Mouse (Mus musculus): ENCODE results near the gene Cngb1. TPM values are rescaled to one million over a fixed set of nuclear protein-coding genes. Genes with fewer than 3 reads are reported as not detected.

Gene Cngb1
- polyA plus RNA-seq, 1 experiment from 2014 or later, result 0.04 TPM

DNA sequence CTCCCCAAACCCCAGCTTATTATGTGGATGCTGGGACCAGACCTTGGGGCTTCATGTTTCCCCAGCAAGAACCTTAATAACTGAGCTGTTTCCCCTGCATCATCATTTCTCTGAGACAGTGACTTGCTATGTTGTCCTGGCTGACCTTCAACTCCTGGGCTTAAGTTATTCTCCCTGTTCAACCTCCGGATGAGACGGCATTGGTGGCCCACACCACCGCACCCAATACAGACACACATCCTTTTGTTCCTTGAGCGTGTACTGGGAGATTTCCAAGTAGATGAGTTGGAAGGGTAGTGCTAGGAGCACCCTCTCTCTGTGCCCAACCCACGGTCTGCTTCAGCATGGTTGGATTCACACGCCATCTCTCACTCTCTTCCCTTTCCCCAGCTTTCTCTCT lies 7.5 kb upstream of the Cngb1 start:
- no peak overlapping the region for H3K27ac ChIP-seq
- DNase-seq (ENCODE audit: low spot score), result no peak
- no peak overlapping the region for H3K4me3 ChIP-seq
- H3K36me3 ChIP-seq, result no peaks in the 10 kb centered on the region
- WGBS, result 91% methylated on average over 6 of the region's 6 CpGs
- H3K4me1 ChIP-seq, result no peaks in the 10 kb centered on the region
- peaks cover 6% of the 10 kb centered on the region; the same call in 1 of the 2 replicates for H3K27me3 ChIP-seq (ENCODE audit: low read depth, poor library complexity, severe bottlenecking)
- no peaks in the 10 kb centered on the region for H3K9me3 ChIP-seq (replicated peaks)

DNA sequence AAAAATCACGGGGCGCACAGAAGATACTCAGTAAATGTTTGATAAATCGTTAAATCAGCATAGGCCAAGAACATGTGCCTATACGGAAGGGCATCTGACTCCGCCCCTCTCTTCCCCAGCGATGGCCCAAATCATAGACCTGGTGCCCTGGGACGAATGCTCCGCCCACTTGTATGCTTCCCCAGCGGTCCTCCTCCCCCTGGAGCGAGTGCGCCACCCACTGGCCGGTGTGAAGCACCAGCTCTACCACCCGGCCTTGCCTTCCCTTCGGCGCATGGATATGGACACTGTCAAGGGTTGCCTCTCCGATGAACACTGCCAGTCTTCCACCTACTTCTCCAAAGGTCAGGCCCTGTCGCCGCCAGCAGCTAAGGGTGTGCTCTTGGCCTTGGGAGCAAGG lies 6.5 kb upstream of the Cngb1 start:
- H3K36me3 ChIP-seq, result no peaks in the 10 kb centered on the region
- H3K4me1 ChIP-seq, result no peaks in the 10 kb centered on the region
- 70% methylated on average over 18 of the region's 18 CpGs for WGBS
- H3K4me3 ChIP-seq, result no peak overlapping the region
- no peak overlapping the region for H3K27ac ChIP-seq
- DNase-seq (ENCODE audit: low spot score), result peak; percentile 37
- H3K9me3 ChIP-seq (replicated peaks), result no peaks in the 10 kb centered on the region
- no peaks in the 10 kb centered on the region for H3K27me3 ChIP-seq (ENCODE audit: low read depth, poor library complexity, severe bottlenecking)

DNA sequence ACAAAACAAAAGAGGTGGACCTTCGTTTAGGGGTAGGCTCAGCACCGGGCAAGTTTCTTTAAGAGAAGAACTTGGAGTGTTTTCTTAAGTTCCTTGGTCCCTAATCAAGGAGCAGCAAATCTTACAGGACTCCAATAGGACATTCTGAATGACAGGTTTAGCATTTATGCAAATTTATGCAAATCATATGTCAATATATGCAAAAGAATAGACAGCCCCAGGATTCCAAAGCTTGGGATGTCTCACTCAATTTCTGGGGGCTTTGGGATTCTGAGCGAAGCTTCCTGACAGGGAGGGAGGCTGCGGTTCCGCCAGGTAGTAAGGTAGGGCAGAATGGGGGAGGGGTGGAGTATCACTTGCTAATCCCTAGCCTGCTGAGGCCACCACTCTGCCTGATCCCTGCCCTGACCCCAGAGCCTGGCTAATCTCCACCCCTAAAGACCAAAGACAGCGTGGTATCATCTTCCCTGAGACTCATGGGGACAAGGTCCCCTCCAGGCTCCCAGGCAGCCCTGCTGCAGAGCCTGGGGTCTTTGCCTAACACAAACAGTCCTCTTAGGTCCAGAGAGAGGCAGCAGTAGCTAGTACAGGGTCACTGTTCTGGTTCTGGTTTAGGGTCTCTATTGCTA lies 4.1 kb upstream of the Cngb1 start, which contains the start of gene Tepp:
Tepp (plus strand) TSS at position 225 of the 629 bp plus-strand sequence.
- H3K4me1 ChIP-seq, result peaks cover 6% of the 10 kb centered on the region; the same call in 1 of the 2 replicates
- H3K4me3 ChIP-seq, result no peak within 1 kb of the TSS
- H3K27ac ChIP-seq, result no peak within 1 kb of the TSS
- no peaks in the 10 kb centered on the region for H3K9me3 ChIP-seq (replicated peaks)
- DNase-seq (ENCODE audit: low spot score), result no peak
- H3K36me3 ChIP-seq, result no peaks in the 10 kb centered on the region
- 24% methylated on average over 6 of the region's 6 CpGs for WGBS
- H3K27me3 ChIP-seq (ENCODE audit: low read depth, poor library complexity, severe bottlenecking), result no peaks in the 10 kb centered on the region

DNA sequence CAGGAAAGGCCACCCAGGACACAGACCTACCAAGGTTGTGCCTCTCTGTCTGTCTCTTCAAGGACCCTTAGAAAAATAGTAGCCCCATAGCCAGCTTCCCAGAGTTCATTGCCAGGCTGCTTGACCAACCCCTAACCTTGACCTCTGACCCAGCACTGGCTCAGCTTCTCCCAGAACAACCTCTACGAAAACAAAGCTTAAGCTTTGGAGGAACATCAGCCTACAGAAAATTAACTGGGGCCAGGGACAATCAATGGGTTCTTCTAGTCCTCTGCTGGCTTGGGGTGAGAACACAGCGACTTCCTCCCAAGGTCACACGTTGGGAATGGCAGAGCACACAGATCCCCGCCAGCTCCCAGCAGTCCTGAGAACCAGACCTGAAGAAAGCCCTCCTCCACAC lies 859 bp downstream of the Cngb1 start:
- H3K27ac ChIP-seq, result no peak overlapping the region
- H3K4me3 ChIP-seq, result no peak overlapping the region

DNA sequence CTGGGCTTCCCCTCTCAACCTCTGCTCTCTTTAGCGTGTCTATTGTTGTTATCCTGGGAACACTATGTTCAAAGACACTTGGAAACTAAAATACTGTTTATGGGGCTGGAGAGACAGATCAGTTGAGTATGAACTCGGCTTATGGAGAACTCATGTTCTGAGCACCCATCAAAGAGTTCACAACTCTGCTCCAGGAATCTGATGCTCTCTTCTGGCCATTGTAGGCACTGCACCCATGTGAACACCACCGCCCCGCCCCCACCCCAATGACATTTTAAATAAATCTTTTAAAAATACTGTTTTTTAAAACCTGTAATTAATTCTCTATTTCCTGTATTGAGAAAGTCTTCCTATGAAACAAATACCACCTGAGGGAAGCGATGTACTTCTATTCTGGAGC lies 4.0 kb downstream of the Cngb1 start:
- Histone ChIP-seq H3K27me3 (ENCODE audit: low read depth, poor library complexity, severe bottlenecking) (no peaks in the 10 kb centered on the region), H3K27ac (no peak overlapping the region), H3K9me3 (replicated peaks) (no peaks in the 10 kb centered on the region), H3K36me3 (no peaks in the 10 kb centered on the region), H3K4me1 (peaks cover 6% of the 10 kb centered on the region; the same call in 1 of the 2 replicates), H3K4me3 (no peak overlapping the region)
- DNase-seq (ENCODE audit: low spot score), result no peak
- 24% methylated on average over 5 of the region's 5 CpGs for WGBS

More for the DNA sequence above, 859 bp downstream of the Cngb1 start:
- no peak for DNase-seq (ENCODE audit: low spot score)
- Histone ChIP-seq H3K9me3 (replicated peaks) (no peaks in the 10 kb centered on the region), H3K36me3 (no peaks in the 10 kb centered on the region), H3K27me3 (ENCODE audit: low read depth, poor library complexity, severe bottlenecking) (no peaks in the 10 kb centered on the region), H3K4me1 (peaks cover 6% of the 10 kb centered on the region; the same call in 1 of the 2 replicates)
- 69% methylated on average over 4 of the region's 4 CpGs for WGBS

DNA sequence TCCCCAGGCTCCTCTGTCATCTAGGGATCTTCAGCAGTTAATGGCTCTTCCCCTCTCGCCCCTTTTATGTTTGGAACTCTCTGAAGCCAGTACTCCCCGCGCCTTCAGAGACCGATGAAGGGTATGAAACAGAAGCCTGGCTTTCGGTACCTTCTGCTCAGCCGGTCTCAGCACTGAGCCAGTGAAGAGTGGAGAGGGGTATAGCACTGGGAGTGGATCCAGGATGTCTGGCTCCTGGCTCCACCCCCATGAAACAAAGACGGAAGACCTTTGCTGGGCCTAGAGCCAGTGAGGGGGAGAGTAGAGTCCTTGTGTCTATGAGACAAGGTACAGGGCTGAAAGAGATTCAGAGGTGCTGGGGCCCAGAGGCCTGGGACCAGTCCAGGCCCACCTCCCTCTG lies 12.5 kb downstream of the Cngb1 start:
- Histone ChIP-seq H3K4me1 (peaks cover 7% of the 10 kb centered on the region; the same call in 1 of the 2 replicates), H3K27me3 (ENCODE audit: low read depth, poor library complexity, severe bottlenecking) (no peaks in the 10 kb centered on the region), H3K4me3 (no peak overlapping the region), H3K36me3 (no peaks in the 10 kb centered on the region), H3K9me3 (replicated peaks) (no peaks in the 10 kb centered on the region), H3K27ac (no peak overlapping the region)
- WGBS, result 77% methylated on average over 7 of the region's 7 CpGs
- no peak for DNase-seq (ENCODE audit: low spot score)

DNA sequence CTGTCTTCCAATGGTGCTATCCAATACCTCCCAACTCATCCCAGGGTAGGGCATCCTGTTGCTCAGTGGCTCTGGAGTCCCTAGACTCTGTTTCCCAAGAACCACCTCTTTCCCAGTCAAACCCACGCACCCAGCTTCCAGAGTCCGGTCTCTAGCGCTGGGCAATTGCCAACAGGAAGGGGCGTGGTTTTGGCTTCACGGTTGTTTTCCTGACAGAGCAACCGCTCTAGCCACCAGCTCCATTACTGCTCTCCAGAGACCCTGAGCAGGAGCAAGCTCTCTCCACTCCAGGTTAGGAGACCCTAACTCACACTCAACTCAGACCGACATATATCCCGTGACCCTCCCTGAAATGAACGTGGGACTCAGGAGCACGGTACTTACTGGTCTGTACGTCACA lies 13.2 kb downstream of the Cngb1 start:
- H3K4me3 ChIP-seq, result no peak overlapping the region
- 81% methylated on average over 11 of the region's 11 CpGs for WGBS
- H3K9me3 ChIP-seq (replicated peaks), result no peaks in the 10 kb centered on the region
- no peaks in the 10 kb centered on the region for H3K27me3 ChIP-seq (ENCODE audit: low read depth, poor library complexity, severe bottlenecking)
- no peak for DNase-seq (ENCODE audit: low spot score)
- H3K27ac ChIP-seq, result no peak overlapping the region; the same call in 1 of the 2 replicates
- H3K4me1 ChIP-seq, result peaks cover 7% of the 10 kb centered on the region; the same call in 1 of the 2 replicates
- no peaks in the 10 kb centered on the region for H3K36me3 ChIP-seq

DNA sequence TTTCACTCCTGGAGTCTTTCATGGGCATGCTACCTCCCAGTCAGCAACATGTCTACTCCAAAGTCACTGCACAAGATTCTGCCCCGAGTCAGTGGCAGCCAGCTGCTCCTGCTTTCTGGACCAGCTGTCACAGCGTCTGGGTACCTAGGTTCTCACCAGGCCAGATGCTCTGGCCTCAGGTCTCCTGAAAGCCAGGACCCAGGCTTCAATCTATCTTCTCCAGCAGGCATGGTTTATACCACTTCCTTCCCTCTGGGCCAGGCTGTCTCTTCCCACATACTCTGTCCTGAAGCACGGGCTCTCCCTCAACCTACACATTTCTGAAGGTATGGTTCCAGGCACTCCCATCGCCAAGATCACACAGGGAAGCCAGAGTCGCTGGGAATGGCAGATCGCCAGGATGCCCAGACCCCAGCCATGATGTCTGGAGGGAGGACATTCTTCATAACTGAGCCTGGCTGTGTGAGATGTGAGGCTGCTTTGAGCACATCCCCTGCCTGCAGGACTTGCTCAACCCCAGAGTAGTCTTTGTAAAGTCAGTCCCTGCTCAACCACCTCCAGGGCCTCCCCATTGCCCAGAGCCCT lies 17.2 kb downstream of the Cngb1 start:
- no peaks in the 10 kb centered on the region for H3K9me3 ChIP-seq (replicated peaks)

DNA sequence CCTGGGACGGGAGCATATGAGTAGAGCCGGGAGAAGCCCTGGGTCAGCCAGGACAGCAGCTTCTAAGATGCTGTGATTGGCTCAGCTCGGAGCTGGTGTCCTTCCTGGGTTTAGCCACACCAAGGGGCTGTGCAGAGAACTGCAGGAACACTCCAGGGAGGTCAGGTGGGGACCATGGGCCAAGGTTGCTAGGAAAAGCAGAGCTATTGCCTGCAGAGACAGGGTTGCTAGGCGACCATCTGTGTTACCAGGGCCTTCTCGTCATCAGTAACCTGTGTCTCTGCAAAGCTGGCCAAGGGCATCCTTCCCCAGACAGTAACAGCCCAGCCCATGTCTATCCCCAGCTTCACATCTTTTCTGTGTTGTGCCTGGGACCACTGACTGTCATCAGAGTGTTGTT lies 24.9 kb downstream of the Cngb1 start:
- Histone ChIP-seq H3K4me3 (no peak overlapping the region), H3K27me3 (ENCODE audit: low read depth, poor library complexity, severe bottlenecking) (no peaks in the 10 kb centered on the region), H3K36me3 (no peaks in the 10 kb centered on the region), H3K9me3 (replicated peaks) (no peaks in the 10 kb centered on the region), H3K27ac (no peak overlapping the region), H3K4me1 (no peaks in the 10 kb centered on the region)
- no peak for DNase-seq (ENCODE audit: low spot score)
- WGBS, result 80% methylated on average over 5 of the region's 5 CpGs

More for the DNA sequence above, 17.2 kb downstream of the Cngb1 start:
- Histone ChIP-seq H3K27me3 (ENCODE audit: low read depth, poor library complexity, severe bottlenecking) (no peaks in the 10 kb centered on the region), H3K36me3 (no peaks in the 10 kb centered on the region), H3K4me3 (no peak overlapping the region), H3K27ac (no peak overlapping the region), H3K4me1 (peaks cover 7% of the 10 kb centered on the region; the same call in 1 of the 2 replicates)
- no peak for DNase-seq (ENCODE audit: low spot score)
- 76% methylated on average over 6 of the region's 6 CpGs for WGBS

DNA sequence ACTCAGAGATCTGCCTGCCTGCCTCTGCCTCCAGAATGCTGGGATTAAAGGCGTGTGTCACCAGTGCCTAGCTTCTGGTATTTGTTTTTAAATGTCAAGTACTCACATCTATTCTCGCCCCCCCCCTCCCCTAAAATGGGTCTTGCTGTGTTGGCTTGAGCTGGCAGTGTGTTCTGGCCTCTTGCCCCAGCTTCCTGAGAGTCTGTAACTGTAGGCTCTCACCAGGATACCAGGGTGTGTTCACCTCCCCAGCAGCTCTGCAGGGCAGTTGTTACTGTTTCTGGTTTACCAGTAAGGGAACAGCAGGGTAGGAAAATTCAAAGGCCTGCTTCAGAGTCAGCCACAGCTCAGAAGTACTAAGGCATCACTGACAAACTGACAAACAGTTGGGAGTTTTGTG lies 33.5 kb downstream of the Cngb1 start:
- Histone ChIP-seq H3K4me1 (no peaks in the 10 kb centered on the region), H3K4me3 (no peak overlapping the region), H3K27me3 (ENCODE audit: low read depth, poor library complexity, severe bottlenecking) (no peaks in the 10 kb centered on the region), H3K36me3 (no peaks in the 10 kb centered on the region), H3K9me3 (replicated peaks) (no peaks in the 10 kb centered on the region), H3K27ac (no peak overlapping the region)
- WGBS, result 51% methylated on average over 2 of the region's 2 CpGs
- DNase-seq (ENCODE audit: low spot score), result no peak

DNA sequence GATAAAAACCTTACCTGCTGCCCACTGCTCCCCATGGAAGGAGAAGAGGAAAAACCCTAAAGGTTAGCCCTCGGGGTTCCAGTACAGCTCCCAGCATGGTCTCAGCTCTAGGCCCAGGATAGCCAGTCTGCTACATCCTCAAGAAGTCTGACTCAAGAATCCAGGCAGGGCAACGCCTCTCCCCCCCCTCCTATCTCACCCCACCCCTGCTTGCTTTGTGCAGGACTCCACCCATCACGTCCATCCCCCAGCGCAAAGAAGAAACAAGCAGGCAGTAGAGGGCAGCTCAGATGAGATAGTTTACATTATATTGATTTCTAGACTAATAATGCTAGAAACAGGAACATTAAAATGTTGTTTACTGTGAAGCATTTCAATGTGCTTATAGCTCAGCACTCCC lies 34.5 kb downstream of the Cngb1 start:
- DNase-seq (ENCODE audit: low spot score), result no peak
- no peaks in the 10 kb centered on the region for H3K4me1 ChIP-seq
- no peaks in the 10 kb centered on the region for H3K9me3 ChIP-seq (replicated peaks)
- no peak overlapping the region for H3K4me3 ChIP-seq
- no peak overlapping the region for H3K27ac ChIP-seq
- no peaks in the 10 kb centered on the region for H3K27me3 ChIP-seq (ENCODE audit: low read depth, poor library complexity, severe bottlenecking)
- 40% methylated on average over 4 of the region's 4 CpGs for WGBS
- H3K36me3 ChIP-seq, result no peaks in the 10 kb centered on the region

DNA sequence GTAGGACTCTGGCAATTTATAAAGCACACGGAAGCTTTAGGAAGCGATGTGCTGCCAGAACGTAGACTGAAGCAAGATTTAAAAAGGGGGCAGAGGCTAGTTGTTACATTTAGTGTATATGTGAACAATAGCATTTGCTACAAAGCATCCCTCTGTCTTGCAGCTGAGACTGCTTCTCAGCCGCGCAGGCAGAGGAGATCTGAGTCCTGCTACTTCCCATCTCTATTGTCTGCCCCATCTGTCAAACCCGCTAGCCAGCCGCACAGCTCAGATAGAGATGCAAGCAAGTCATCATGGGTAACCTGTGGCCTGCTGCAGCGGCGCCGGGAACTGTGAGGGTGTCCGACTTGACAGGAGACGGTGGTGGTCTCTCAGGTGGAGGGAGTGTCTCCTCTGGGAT lies 35.9 kb downstream of the Cngb1 start:
- Histone ChIP-seq H3K27ac (no peak overlapping the region), H3K9me3 (replicated peaks) (no peaks in the 10 kb centered on the region), H3K4me1 (no peaks in the 10 kb centered on the region), H3K36me3 (no peaks in the 10 kb centered on the region), H3K4me3 (no peak overlapping the region), H3K27me3 (ENCODE audit: low read depth, poor library complexity, severe bottlenecking) (no peaks in the 10 kb centered on the region)
- no peak for DNase-seq (ENCODE audit: low spot score)
- 81% methylated on average over 12 of the region's 12 CpGs for WGBS

DNA sequence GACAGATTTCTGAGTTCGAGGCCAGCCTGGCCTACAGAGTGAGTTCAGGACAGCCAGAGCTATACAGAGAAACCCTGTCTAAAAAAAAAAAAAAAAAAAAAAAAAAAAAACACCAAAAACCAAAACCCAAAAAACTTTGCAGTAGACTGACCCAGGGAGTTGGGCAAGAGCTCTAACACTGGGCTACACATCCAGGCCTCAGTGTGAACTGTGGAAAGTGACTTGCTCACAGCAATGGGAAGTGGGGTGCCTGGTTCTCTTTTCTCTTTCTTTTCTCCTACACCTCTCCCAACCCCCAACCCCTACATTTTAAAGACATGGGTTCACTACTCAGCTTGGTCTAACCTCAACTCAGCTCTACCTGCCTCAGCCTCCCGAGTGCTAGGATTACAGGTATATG lies 44.2 kb downstream of the Cngb1 start:
- H3K27me3 ChIP-seq (ENCODE audit: low read depth, poor library complexity, severe bottlenecking), result no peaks in the 10 kb centered on the region
- no peaks in the 10 kb centered on the region for H3K4me1 ChIP-seq
- no peak overlapping the region for H3K27ac ChIP-seq
- no peaks in the 10 kb centered on the region for H3K9me3 ChIP-seq (replicated peaks)
- H3K4me3 ChIP-seq, result no peak overlapping the region
- 88% methylated on average over 2 of the region's 2 CpGs for WGBS
- DNase-seq (ENCODE audit: low spot score), result no peak
- H3K36me3 ChIP-seq, result no peaks in the 10 kb centered on the region

All from limb, embryonic 10.5 days (tissue).